Mouse (Mus musculus) limb, embryonic 14.5 days (tissue): ENCODE data around the gene Mctp2. TPM values are rescaled to one million over a fixed set of nuclear protein-coding genes. Genes with fewer than 3 reads are reported as not detected.

Source experiments
- ATAC-seq: fragments of 200-750 bp; cut with Nextera tagmentation; 2 replicates; pipeline ENCODE4 v1.8.0; 2017; ENCODE audit warnings: low read depth, moderate number of reproducible peaks, moderate TSS enrichment; ENCODE audit not compliant: low FRiP score
- DNase-seq: peaks from one replicate; pipeline ENCODE4 v3.0.0-alpha.2; 2015; ENCODE audit warnings: low spot score
- H3K27ac ChIP-seq: fragments of 300-500 bp; sonication (generic); replicated peaks from 2 replicates; pipeline ENCODE4 v1.5.1; 2014; ENCODE audit warnings: low read depth, mild to moderate bottlenecking, low read length, moderate library complexity, mixed read lengths
- H3K27me3 ChIP-seq: fragments of 300-500 bp; sonication (generic); 2 replicates; pipeline ENCODE4 v1.6.1; 2014; ENCODE audit warnings: low read length, mixed read lengths; ENCODE audit not compliant: control insufficient read depth, insufficient read depth
- H3K36me3 ChIP-seq: fragments of 300-500 bp; sonication (generic); 2 replicates; pipeline ENCODE4 v1.6.1; 2014; ENCODE audit warnings: mild to moderate bottlenecking, low read length, moderate library complexity, mixed read lengths; ENCODE audit not compliant: control insufficient read depth, insufficient read depth
- H3K4me1 ChIP-seq: fragments of 300-500 bp; sonication (generic); 2 replicates; pipeline ENCODE4 v1.6.1; 2014; ENCODE audit warnings: antibody characterized with exemption, low read length, mixed read lengths; ENCODE audit not compliant: control insufficient read depth, insufficient read depth
- H3K4me2 ChIP-seq: fragments of 300-500 bp; sonication (generic); replicated peaks from 2 replicates; pipeline ENCODE4 v1.6.1; 2014; ENCODE audit warnings: low read depth, mild to moderate bottlenecking, low read length, moderate library complexity; ENCODE audit not compliant: severe bottlenecking
- H3K4me3 ChIP-seq: fragments of 300-500 bp; sonication (generic); replicated peaks from 2 replicates; pipeline ENCODE4 v1.5.1; 2014; ENCODE audit warnings: low read length
- H3K9ac ChIP-seq: fragments of 300-500 bp; sonication (generic); 2 replicates; pipeline ENCODE4 v1.6.1; 2014; ENCODE audit warnings: mild to moderate bottlenecking, low read depth, low read length, moderate library complexity; ENCODE audit not compliant: severe bottlenecking
- H3K9me3 ChIP-seq: fragments of 300-500 bp; sonication (generic); 2 replicates; pipeline ENCODE4 v1.6.1; 2016; ENCODE audit warnings: low read length; ENCODE audit not compliant: control insufficient read depth
- POLR2A ChIP-seq: fragments of 200-500 bp; IDR thresholded peaks from 2 replicates; pipeline ENCODE4 v1.8.0; 2012; ENCODE audit warnings: inconsistent platforms, mild to moderate bottlenecking, moderate library complexity, borderline replicate concordance; ENCODE audit not compliant: insufficient read depth, insufficient read length; ENCODE audit errors: extremely low read depth
- WGBS: fragments of 180-500 bp; shearing (Covaris S2); extraction: QIAGEN DNeasy Blood & Tissue Kit; methylation state at CpG from one replicate; pipeline ENCODE4 v1.1.7; 2014; 5-methylcytosine and 5-hydroxymethylcytosine counted together
- polyA plus RNA-seq, 2 experiments: library from polyadenylated mRNA; depleted of rRNA in 1 of 2; stranded (reverse) in 1 of 2; unstranded in 1 of 2; fragments of >200 nt; fragmentation: Nextera tagmentation in 1 of 2; extraction: Ambion mirVana in 1 of 2; gene quantifications; 2 replicates each; pipeline versions ENCODE4 v1.2.1 to v1.2.3; 2012 to 2014

Gene Mctp2
- polyA plus RNA-seq, 2 experiments, result 0.47 to 0.89 TPM

GRCm38 (mm10) chr7:72066352-72066751 lies 240.1 kb downstream of the Mctp2 start:
- H3K9me3 ChIP-seq, result no peaks in the 10 kb centered on the region
- no peak overlapping the region for H3K9ac ChIP-seq
- H3K36me3 ChIP-seq, result no peaks in the 10 kb centered on the region
- H3K4me3 ChIP-seq, result no peak overlapping the region
- H3K27ac ChIP-seq, result no peak overlapping the region
- no peaks in the 10 kb centered on the region for H3K4me1 ChIP-seq
- H3K27me3 ChIP-seq, result no peaks in the 10 kb centered on the region
- H3K4me2 ChIP-seq, result no peak overlapping the region
- ATAC-seq (no peak), DNase-seq (no peak)
- WGBS, result 85% methylated on average over 2 of the region's 2 CpGs
- TF ChIP-seq POLR2A, result no peak

GRCm38 (mm10) chr7:72051759-72052158 lies 254.6 kb downstream of the Mctp2 start:
- Histone ChIP-seq H3K4me2 (no peak overlapping the region), H3K27ac (no peak overlapping the region), H3K27me3 (no peaks in the 10 kb centered on the region), H3K4me3 (no peak overlapping the region), H3K9ac (no peak overlapping the region), H3K36me3 (no peaks in the 10 kb centered on the region), H3K9me3 (no peaks in the 10 kb centered on the region), H3K4me1 (no peaks in the 10 kb centered on the region)
- ATAC-seq (no peak), DNase-seq (no peak)
- TF ChIP-seq POLR2A, result no peak
- 51% methylated on average over 2 of the region's 2 CpGs for WGBS

- Histone ChIP-seq H3K27ac (no peak overlapping the region), H3K4me1 (no peaks in the 10 kb centered on the region), H3K4me3 (no peak overlapping the region), H3K9me3 (no peaks in the 10 kb centered on the region), H3K4me2 (no peak overlapping the region), H3K36me3 (no peaks in the 10 kb centered on the region), H3K9ac (no peak overlapping the region), H3K27me3 (no peaks in the 10 kb centered on the region)
- whole genome bisulfite sequencing, result 66% methylated on average over 20 of the region's 20 CpGs
- DNase-seq (no peak), ATAC-seq (no peak)
- TF ChIP-seq POLR2A, result no peak
Measured at GRCm38 (mm10) chr7:72047588-72048585, 258.5 kb downstream of the Mctp2 start.
